Mouse (Mus musculus): ENCODE data around the gene Fbxl8. TPM values are rescaled to one million over a fixed set of nuclear protein-coding genes. Genes with fewer than 3 reads are reported as not detected.

The Fbxl8 gene
- total RNA-seq, 2 experiments from 2014 or later, result 0.52 to 1.1 TPM

Small RNAs within 50 kb of the gene (microRNA-seq; reads per million reads assigned to microRNA genes)
- gene Gm27320, result 0 reads per million in 2 experiments
- 4,921 to 5,805 reads per million in 2 experiments for gene Mir328

Other genes with a start within 250 kb of the Fbxl8 start
- not detected for gene Ces3a, start 216.0 kb upstream of the Fbxl8 start, total RNA-seq (2021)
- gene Ces3b, start 180.9 kb upstream of the Fbxl8 start, total RNA-seq (2021), result not detected
- not detected for gene Ces4a, start 132.8 kb upstream of the Fbxl8 start, total RNA-seq (2021)
- gene Cbfb, start 94.0 kb upstream of the Fbxl8 start, total RNA-seq (2021), result 10 to 100 TPM; 26.1 to 27.3 TPM
- gene D230025D16Rik, start 39.5 kb upstream of the Fbxl8 start, total RNA-seq (2021), result 10 to 100 TPM; 29.2 to 30.9 TPM
- gene B3gnt9, start 9.5 kb upstream of the Fbxl8 start, total RNA-seq (2021), result 1 to 10 TPM; 3.6 to 4.2 TPM
- gene Tradd, start within 50 bp of the Fbxl8 start, total RNA-seq (2021), result 1 to 10 TPM; 6.0 to 7.4 TPM
- gene Hsf4, start 5.2 kb downstream of the Fbxl8 start, total RNA-seq (2021), result 1 to 10 TPM; 1.4 to 1.9 TPM
- 1 to 10 TPM; 5.8 to 5.9 TPM for gene Nol3, start 11.5 kb downstream of the Fbxl8 start, total RNA-seq (2021)
- 10 to 100 TPM; 32.4 to 33.1 TPM for gene 4931428F04Rik, start 25.2 kb downstream of the Fbxl8 start, total RNA-seq (2021)
- gene Exoc3l, start 31.5 kb downstream of the Fbxl8 start, total RNA-seq (2021), result 1 to 10 TPM; 2.1 to 2.3 TPM
- 10 to 100 TPM; 28.8 to 33.6 TPM for gene E2f4, start 33.0 kb downstream of the Fbxl8 start, total RNA-seq (2021)
- 1 to 10 TPM; 1.2 to 1.4 TPM for gene Elmo3, start 41.0 kb downstream of the Fbxl8 start, total RNA-seq (2021)
- gene Lrrc29, start 61.6 kb downstream of the Fbxl8 start, total RNA-seq (2021), result 1 to 10 TPM; 5.0 to 8.3 TPM
- 10 to 100 TPM; 41.3 to 45.8 TPM for gene Tmem208, start 61.7 kb downstream of the Fbxl8 start, total RNA-seq (2021)
- 1 to 10 TPM; 2.6 to 3.4 TPM for gene Fhod1, start 83.3 kb downstream of the Fbxl8 start, total RNA-seq (2021)
- gene Slc9a5, start 84.2 kb downstream of the Fbxl8 start, total RNA-seq (2021), result 10 to 100 TPM; 10.7 to 11.9 TPM
- 1 to 10 TPM in 1 of 2 experiments, under 1 TPM in 1; 0.81 to 1.2 TPM for gene Plekhg4, start 108.6 kb downstream of the Fbxl8 start, total RNA-seq (2021)
- gene Kctd19, start 148.9 kb downstream of the Fbxl8 start, total RNA-seq (2021), result not detected
- gene Lrrc36, start 148.9 kb downstream of the Fbxl8 start, total RNA-seq (2021), result under 1 TPM; 0.60 to 0.78 TPM
- 10 to 100 TPM; 29.0 to 30.2 TPM for gene Tppp3, start 206.9 kb downstream of the Fbxl8 start, total RNA-seq (2021)
- 10 to 100 TPM; 20.8 to 22.4 TPM for gene Zdhhc1, start 232.3 kb downstream of the Fbxl8 start, total RNA-seq (2021)

All from layer of hippocampus, postnatal 14 days (tissue).